Mouse (Mus musculus) kidney, postnatal 0 days (tissue): ENCODE results near the gene Mast4. TPM values are rescaled to one million over a fixed set of nuclear protein-coding genes. Genes with fewer than 3 reads are reported as not detected.

Experiments used
- ATAC-seq: fragments of 200-750 bp; cut with Nextera tagmentation; replicated peaks from 2 replicates; pipeline ENCODE4 v1.8.0; 2017; ENCODE audit warnings: low read depth, moderate number of reproducible peaks, moderate TSS enrichment, moderate library complexity; ENCODE audit not compliant: low FRiP score
- DNase-seq: peaks from one replicate; pipeline ENCODE4 v3.0.0-alpha.2; 2016; ENCODE audit warnings: low spot score
- H3K27ac ChIP-seq: fragments of 300-500 bp; sonication (generic); 2 replicates; pipeline ENCODE4 v1.5.1; 2014; ENCODE audit warnings: mild to moderate bottlenecking
- H3K27me3 ChIP-seq: fragments of 300-500 bp; sonication (generic); 2 replicates; pipeline ENCODE4 v1.6.1; 2014; ENCODE audit warnings: low read length, mixed read lengths; ENCODE audit not compliant: insufficient read depth
- H3K36me3 ChIP-seq: fragments of 300-500 bp; sonication (generic); 2 replicates; pipeline ENCODE4 v1.6.1; 2014; ENCODE audit warnings: low read length, mixed read lengths; ENCODE audit not compliant: insufficient read depth
- H3K4me1 ChIP-seq: fragments of 300-500 bp; sonication (generic); replicated peaks from 2 replicates; pipeline ENCODE4 v1.6.1; 2014; ENCODE audit warnings: antibody characterized with exemption, low read length, mixed read lengths; ENCODE audit not compliant: insufficient read depth
- H3K4me2 ChIP-seq: fragments of 300-500 bp; sonication (generic); 2 replicates; pipeline ENCODE4 v1.6.1; 2014; ENCODE audit warnings: mild to moderate bottlenecking, low read length, moderate library complexity, mixed read lengths
- H3K4me3 ChIP-seq: fragments of 300-500 bp; sonication (generic); replicated peaks from 2 replicates; pipeline ENCODE4 v1.5.1; 2014; ENCODE audit warnings: low read depth, low read length
- H3K9ac ChIP-seq: fragments of 300-500 bp; sonication (generic); 2 replicates; pipeline ENCODE4 v1.6.1; 2014; ENCODE audit warnings: low read depth, low read length
- H3K9me3 ChIP-seq: fragments of 300-500 bp; sonication (generic); replicated peaks from 2 replicates; pipeline ENCODE4 v1.6.1; 2016; ENCODE audit warnings: low read length, inconsistent platforms, mixed read lengths
- CTCF ChIP-seq: IDR thresholded peaks from 2 replicates; pipeline ENCODE4 v1.5.1; 2016; ENCODE audit warnings: antibody characterized with exemption, low read depth, mild to moderate bottlenecking, moderate library complexity
- WGBS: fragments of 180-500 bp; shearing (Covaris S2); extraction: QIAGEN DNeasy Blood & Tissue Kit; methylation state at CpG from one replicate; pipeline ENCODE4 v1.1.7; 2014; 5-methylcytosine and 5-hydroxymethylcytosine counted together
- polyA plus RNA-seq: library from polyadenylated mRNA; unstranded; fragments of >200 nt; fragmentation: Nextera tagmentation; extraction: Ambion mirVana; gene quantifications from 2 replicates; pipeline ENCODE4 v1.2.1, GENCODE M21; 2015

Gene Mast4
- polyA plus RNA-seq, 1 experiment from 2014 or later = 10.6 TPM

GRCm38 (mm10) chr13:102992680-102993423 lies 341.4 kb downstream of the Mast4 start:
- ATAC-seq (no peak), DNase-seq (no peak)
- Histone ChIP-seq H3K4me3 (no peak overlapping the region), H3K9ac (no peak overlapping the region), H3K36me3 (no peaks in the 10 kb centered on the region), H3K4me2 (no peak overlapping the region), H3K27ac (no peak overlapping the region), H3K27me3 (no peaks in the 10 kb centered on the region), H3K9me3 (no peaks in the 10 kb centered on the region), H3K4me1 (peaks cover 7% of the 10 kb centered on the region; the same call in 1 of the 2 replicates)
- WGBS = 86% methylated on average over 7 of the region's 7 CpGs
- no peak for TF ChIP-seq CTCF

DNA sequence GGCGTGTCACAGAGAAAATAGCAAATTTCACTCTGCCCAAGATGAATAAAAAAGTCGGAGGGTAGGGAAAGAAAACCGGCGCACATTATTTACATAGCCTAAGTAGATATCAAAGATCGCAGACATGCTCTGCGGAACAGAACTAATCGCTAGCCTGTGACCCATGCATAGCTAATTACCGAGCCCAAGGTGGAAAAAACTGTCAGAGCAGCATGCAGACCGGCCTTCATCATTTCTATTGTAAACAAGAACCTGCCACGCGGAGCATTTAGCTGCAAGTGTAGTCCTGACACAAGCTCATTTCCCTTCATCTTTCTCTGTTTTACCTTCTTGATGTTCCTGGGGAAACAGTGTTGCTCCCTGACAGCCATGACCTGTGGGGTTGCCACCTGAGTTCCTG lies 342.4 kb downstream of the Mast4 start:
- Histone ChIP-seq H3K4me1 (peaks cover 7% of the 10 kb centered on the region; the same call in 1 of the 2 replicates), H3K4me3 (no peak overlapping the region), H3K9me3 (no peaks in the 10 kb centered on the region), H3K27ac (no peak overlapping the region), H3K4me2 (peak overlapping the region; percentile 27), H3K36me3 (no peaks in the 10 kb centered on the region), H3K27me3 (no peaks in the 10 kb centered on the region), H3K9ac (no peak overlapping the region)
- WGBS = 34% methylated on average over 11 of the region's 11 CpGs
- peak; percentile 18 for DNase-seq
- no peak for TF ChIP-seq CTCF
- ATAC-seq = no peak

DNA sequence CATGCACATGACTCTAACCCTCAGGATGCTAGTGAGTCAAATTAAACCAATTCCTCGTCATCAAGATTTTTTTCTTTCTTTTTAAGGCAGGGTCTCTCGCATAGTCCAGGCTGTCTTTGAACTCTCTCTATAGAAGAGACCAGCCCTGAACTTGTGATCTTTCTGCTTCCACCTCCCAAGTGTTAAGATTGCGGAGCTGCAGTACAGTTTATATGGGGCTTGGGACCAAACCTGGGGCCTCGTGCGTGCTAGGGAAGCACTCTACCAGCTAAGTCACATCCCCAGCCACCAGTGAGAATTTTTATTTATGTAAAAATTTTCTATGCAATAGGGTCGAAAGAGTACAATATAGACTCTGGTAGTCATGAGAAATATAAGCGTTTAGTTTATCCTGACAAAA lies 343.1 kb downstream of the Mast4 start:
- no peak overlapping the region for H3K9ac ChIP-seq
- H3K9me3 ChIP-seq = no peaks in the 10 kb centered on the region
- no peak overlapping the region for H3K27ac ChIP-seq
- 87% methylated on average over 7 of the region's 7 CpGs for WGBS
- H3K4me3 ChIP-seq = no peak overlapping the region
- H3K36me3 ChIP-seq = no peaks in the 10 kb centered on the region
- TF ChIP-seq CTCF = no peak
- no peak overlapping the region for H3K4me2 ChIP-seq
- H3K4me1 ChIP-seq = peaks cover 7% of the 10 kb centered on the region; the same call in 1 of the 2 replicates
- DNase-seq (no peak), ATAC-seq (no peak)
- H3K27me3 ChIP-seq = no peaks in the 10 kb centered on the region

- no peak overlapping the region for H3K4me2 ChIP-seq
- 69% methylated on average over 1 of the region's 1 CpGs for WGBS
- no peak overlapping the region for H3K4me3 ChIP-seq
- TF ChIP-seq CTCF = no peak
- H3K27ac ChIP-seq = no peak overlapping the region
- peaks cover 7% of the 10 kb centered on the region; the same call in 1 of the 2 replicates for H3K4me1 ChIP-seq
- no peaks in the 10 kb centered on the region for H3K9me3 ChIP-seq
- ATAC-seq = no peak
- H3K27me3 ChIP-seq = no peaks in the 10 kb centered on the region
- no peaks in the 10 kb centered on the region for H3K36me3 ChIP-seq
- no peak overlapping the region for H3K9ac ChIP-seq
- peak; percentile 24 for DNase-seq
These were observed 344.2 kb downstream of the Mast4 start for GRCm38 (mm10) chr13:102990085-102990484.

DNA sequence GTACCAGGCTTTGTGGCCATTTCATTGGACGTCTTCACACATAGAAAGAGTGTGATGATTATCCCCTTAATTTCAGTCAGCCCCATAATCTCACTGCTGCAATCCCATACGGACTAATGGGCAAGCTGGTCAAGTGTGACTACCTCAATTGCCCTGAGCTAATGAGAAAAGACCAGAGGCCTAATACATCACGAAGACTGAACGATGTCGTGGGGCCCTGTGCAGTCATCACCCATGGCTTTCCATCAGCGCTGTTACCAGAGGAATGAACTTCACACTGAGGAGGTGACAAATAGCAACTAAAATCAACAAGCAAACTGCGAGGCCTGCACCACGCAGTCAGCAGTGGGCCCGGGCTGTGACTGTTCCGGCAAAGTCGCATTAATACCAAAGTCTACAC lies 344.7 kb downstream of the Mast4 start:
- Histone ChIP-seq H3K9ac (no peak overlapping the region), H3K9me3 (no peaks in the 10 kb centered on the region), H3K4me3 (no peak overlapping the region), H3K27ac (no peak overlapping the region), H3K4me2 (no peak overlapping the region), H3K4me1 (peaks cover 7% of the 10 kb centered on the region; the same call in 1 of the 2 replicates), H3K27me3 (no peaks in the 10 kb centered on the region), H3K36me3 (no peaks in the 10 kb centered on the region)
- WGBS = 33% methylated on average over 11 of the region's 11 CpGs
- ATAC-seq (no peak), DNase-seq (no peak)
- no peak for TF ChIP-seq CTCF

GRCm38 (mm10) chr13:102988976-102989375 lies 345.3 kb downstream of the Mast4 start:
- H3K27me3 ChIP-seq = no peaks in the 10 kb centered on the region
- no peak overlapping the region for H3K27ac ChIP-seq
- no peak overlapping the region for H3K4me3 ChIP-seq
- H3K4me2 ChIP-seq = no peak overlapping the region
- H3K36me3 ChIP-seq = no peaks in the 10 kb centered on the region
- no peak for ATAC-seq
- H3K4me1 ChIP-seq = peaks cover 7% of the 10 kb centered on the region; the same call in 1 of the 2 replicates
- no peaks in the 10 kb centered on the region for H3K9me3 ChIP-seq
- WGBS = 92% methylated on average over 4 of the region's 4 CpGs
- no peak for TF ChIP-seq CTCF
- no peak for DNase-seq
- no peak overlapping the region for H3K9ac ChIP-seq
